Mouse (Mus musculus) lung, adult 2 months (tissue): ENCODE data around the gene Zdhhc19. TPM values are rescaled to one million over a fixed set of nuclear protein-coding genes. Genes with fewer than 3 reads are reported as not detected.

Experiments used
- DNase-seq: peaks from one replicate; pipeline ENCODE4 v3.0.0; 2022
- H3K4me1 ChIP-seq: fragments of 200-500 bp; 2 replicates; pipeline ENCODE4 v1.6.1; 2011; ENCODE audit warnings: low read length; ENCODE audit not compliant: control insufficient read depth, insufficient read depth
- H3K4me3 ChIP-seq: fragments of 200-500 bp; replicated peaks from 2 replicates; pipeline ENCODE3; 2011; ENCODE audit warnings: low read depth, mild to moderate bottlenecking, control low read depth, low read length; ENCODE audit errors: extremely low read depth
- CTCF ChIP-seq: fragments of 200-500 bp; IDR thresholded peaks from 2 replicates; pipeline ENCODE4 v1.5.1; 2011; ENCODE audit warnings: mild to moderate bottlenecking, low read length, control low read depth; ENCODE audit not compliant: insufficient read depth
- POLR2A ChIP-seq: fragments of 200-500 bp; IDR thresholded peaks from 2 replicates; pipeline ENCODE4 v1.6.1; 2011; ENCODE audit warnings: low read depth, mild to moderate bottlenecking, control low read depth, low read length, borderline replicate concordance; ENCODE audit errors: extremely low read depth
- WGBS: fragments of 180-500 bp; shearing (Covaris S2); methylation state at CpG from one replicate; pipeline ENCODE4 v1.1.7; 2018; 5-methylcytosine and 5-hydroxymethylcytosine counted together
- polyA plus RNA-seq: library from polyadenylated mRNA; depleted of rRNA; stranded (reverse); fragments of >200 nt; gene quantifications from 2 replicates; pipeline ENCODE4 v1.2.3, GENCODE M21; 2012; rRNA removed

Zdhhc19 gene
- polyA plus RNA-seq, 1 experiment = not detected

DNA sequence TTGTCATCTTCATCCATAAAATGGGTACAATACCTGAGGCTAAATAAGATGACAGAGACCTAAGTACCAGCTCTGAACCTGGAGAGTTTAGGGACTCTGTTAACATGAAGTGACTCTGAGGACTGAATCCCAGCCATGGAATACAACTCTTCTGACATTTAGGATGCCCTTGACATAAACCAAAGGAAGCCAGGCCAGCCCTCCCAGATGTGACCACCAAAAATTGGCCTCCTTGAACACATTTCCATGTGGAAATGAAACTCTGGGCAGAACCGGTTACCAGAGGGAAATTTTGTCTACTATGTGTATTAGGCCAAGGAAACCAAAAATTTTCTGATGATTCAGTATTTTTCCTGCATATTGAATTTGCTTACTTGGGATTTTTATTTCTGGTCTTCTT lies 103.1 kb downstream of the Zdhhc19 start:
- Histone ChIP-seq H3K4me1 (no peaks in the 10 kb centered on the region), H3K4me3 (no peak overlapping the region)
- no peak for DNase-seq
- TF ChIP-seq CTCF (no peak), POLR2A (no peak)
- 91% methylated on average over 1 of the region's 1 CpGs for WGBS

DNA sequence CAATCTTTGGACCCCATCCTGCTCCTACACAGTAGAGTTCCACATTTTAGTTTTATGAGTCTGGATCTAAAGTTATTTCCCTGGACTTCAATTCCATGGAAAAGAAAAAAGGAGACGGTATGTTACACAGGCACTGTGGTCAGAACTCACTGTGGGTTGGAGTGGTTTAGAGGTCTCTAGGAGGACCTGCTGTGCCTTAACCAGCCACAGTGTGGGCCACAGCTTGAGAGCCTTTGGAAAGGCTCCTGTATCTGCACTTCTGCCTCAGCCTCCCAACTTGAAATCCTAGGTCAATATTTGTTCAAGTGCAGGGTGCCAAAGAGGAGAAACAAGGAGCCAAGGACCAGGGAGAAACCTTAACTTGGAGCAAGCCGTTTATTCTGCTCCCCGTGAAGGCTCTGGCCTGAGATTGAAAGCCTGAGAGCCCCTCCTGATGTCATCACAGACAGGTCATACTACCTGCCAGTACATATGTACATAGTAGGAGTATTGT lies 106.2 kb downstream of the Zdhhc19 start:
- Histone ChIP-seq H3K4me3 (no peak overlapping the region), H3K4me1 (no peaks in the 10 kb centered on the region)
- no peak for TF ChIP-seq POLR2A
- no peak for TF ChIP-seq CTCF
- no peak for DNase-seq
- 59% methylated on average over 3 of the region's 3 CpGs for WGBS

DNA sequence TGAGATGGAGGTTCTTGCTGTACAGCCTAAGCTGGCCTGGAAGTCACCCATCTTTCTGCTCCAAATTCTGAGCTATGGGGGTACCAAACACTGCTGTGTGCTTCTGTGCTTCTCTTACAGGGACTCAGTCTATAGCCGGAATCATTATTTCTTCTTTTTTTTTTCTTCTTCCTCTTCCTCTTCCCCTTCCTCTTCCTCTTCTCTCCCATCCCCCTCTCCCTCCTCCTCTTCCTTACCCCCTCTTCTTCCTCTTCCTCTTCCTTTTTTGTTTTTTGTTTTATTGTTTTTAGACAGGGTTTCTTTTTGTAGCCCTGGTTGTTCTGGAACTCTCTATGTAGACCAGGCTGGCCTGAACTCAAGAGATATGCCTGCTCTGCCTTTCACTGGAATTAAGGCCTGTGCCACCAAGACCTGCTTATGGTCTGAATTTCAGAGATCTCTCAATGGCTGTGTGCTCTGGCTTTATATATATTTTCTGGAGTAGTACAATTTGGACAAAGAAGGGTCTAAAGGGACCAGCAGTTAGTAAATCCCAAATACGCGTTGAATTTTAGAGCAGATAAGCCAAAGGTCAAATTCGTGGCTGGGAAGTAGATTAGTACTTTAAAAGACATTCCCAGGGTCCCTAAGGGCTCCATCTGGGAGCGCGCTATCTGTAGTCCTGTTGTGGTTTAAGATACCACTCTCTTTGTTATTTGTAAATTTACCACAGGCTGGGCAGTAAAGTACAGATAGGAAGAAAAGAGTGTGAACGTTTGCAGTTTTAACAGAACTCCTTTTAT lies 111.7 kb downstream of the Zdhhc19 start:
- 62% methylated on average over 7 of the region's 7 CpGs for WGBS
- Histone ChIP-seq H3K4me3 (no peak overlapping the region), H3K4me1 (no peaks in the 10 kb centered on the region)
- TF ChIP-seq POLR2A (no peak), CTCF (no peak)
- no peak for DNase-seq

DNA sequence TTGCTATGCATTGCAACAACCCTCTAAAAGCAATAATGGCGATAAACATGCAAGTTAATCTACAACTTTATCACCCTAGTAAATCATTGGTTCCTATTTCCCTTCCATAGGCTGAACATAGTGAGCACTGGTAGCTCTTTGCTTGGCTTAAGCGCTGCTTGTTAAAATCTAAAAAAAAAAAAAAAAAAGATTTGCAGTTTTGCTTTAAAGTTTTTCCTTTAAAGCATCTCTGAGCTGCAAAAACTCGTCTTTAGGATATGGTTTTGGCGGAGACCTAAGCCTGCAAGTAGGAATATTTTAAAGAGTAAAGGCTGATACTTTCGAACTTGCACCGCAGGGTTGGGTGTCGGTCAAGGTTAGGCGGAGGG lies 112.3 kb downstream of the Zdhhc19 start:
- Histone ChIP-seq H3K4me3 (peak overlapping the region; percentile 94), H3K4me1 (no peaks in the 10 kb centered on the region)
- TF ChIP-seq POLR2A (no peak), CTCF (no peak)
- no peak for DNase-seq
- WGBS = 11% methylated on average over 8 of the region's 8 CpGs

DNA sequence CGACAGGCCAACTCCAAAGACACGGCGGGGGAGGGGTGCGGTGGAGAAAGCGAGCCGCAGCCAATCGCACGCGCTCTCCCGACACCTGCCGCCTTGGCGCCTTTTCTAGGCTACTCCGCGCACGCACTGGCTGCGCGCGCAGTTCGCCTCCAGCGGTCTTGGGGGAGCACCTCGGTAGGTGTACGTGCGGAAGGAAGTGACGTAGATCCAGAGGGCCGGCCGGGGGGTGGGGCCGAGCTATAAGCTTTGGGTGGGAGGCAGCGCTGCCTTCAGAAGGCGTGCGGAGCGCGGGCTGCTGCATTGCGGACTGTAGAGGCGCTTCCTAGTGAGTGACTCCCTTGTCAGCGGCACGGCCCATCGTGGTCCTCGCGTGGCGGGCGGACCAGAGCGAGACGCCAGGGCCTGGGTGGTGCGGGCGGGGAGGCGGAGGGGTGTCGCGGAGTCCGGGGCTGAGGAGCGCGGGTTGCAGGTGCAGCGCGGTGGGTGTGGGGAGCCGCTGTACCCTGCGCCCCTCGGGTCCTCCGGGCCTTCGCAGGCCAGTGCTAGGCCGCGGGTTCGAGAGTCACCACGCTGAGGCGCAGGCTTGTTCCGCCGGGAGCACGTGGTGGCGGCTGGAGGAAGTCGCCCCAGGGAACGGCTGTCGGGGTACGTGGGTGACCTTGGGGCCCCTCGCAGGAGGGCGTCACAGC lies 112.8 kb downstream of the Zdhhc19 start, which contains the start of gene Tfrc:
TSS of gene Tfrc (plus strand) at position 209 of the 689 bp plus-strand sequence.
- TF ChIP-seq POLR2A = peak; percentile 98
- TF ChIP-seq CTCF = no peak
- Histone ChIP-seq H3K4me3 (peak within 1 kb of the TSS; percentile 94), H3K4me1 (no peaks in the 10 kb centered on the region)
- WGBS = under 1% methylated on average over 73 of the region's 73 CpGs
- DNase-seq = peak; percentile 93

DNA sequence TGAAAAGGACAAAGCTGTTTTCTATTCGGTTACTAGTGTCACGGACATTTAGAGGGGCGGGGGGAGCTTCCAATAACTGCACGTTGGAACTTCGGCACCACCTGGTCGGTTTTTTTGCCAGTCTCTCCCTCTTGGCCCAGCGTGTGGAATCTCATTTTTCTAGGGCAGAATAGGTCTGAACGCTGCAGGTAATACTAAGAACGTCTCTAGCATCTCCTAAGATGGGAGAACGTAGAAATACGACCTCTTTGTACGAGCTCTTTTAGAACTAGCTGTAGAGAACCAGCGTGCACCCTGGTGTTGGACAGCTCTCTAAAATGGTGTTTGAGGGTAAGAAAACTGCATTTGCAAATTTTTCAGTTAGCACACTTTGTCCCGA lies 113.3 kb downstream of the Zdhhc19 start:
- DNase-seq = no peak
- 3% methylated on average over 14 of the region's 14 CpGs for WGBS
- peak overlapping the region; percentile 94 for H3K4me3 ChIP-seq
- H3K4me1 ChIP-seq = no peaks in the 10 kb centered on the region
- TF ChIP-seq POLR2A (no peak), CTCF (no peak)

DNA sequence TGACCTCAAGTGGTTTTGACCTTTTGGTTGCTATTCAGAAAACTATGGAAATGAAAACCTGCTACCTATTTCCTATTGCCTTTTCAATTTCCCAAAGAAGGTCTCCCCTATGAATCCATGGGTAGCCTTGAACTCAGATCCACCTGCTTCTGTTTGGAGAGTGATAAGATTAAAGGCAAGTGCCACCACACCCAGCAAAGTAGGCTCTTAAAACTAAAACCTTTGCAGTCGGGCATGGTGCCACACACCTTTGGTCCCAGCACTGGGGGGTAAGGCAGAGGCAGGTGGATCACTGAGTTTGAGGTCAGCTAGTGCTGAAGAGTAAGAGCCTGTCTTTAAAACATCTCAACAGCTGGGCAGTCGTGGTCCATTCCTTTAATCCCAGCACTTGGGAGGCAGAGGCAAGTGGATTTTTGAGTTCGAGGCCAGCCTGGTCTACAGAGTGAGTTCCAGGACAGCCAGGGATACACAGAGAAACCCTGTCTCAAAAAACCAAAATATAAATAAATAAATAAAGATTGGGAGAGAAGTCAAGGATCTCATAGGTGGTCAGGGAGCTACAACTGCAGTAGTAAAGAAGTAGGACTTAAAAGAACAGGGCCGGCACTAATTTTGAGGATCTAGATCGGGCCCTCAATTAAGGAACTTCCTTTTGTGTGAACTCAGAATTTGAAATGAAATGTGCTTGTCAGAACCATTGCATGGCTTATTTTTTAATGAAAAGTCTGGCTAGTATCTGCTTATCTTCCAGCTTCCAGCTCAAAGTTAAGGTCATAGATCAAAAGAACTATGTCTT lies 114.6 kb downstream of the Zdhhc19 start:
- Histone ChIP-seq H3K4me3 (no peak overlapping the region), H3K4me1 (no peaks in the 10 kb centered on the region)
- 60% methylated on average over 5 of the region's 5 CpGs for WGBS
- no peak for DNase-seq
- TF ChIP-seq POLR2A (no peak), CTCF (no peak)

Other genes with a start within 250 kb of the Zdhhc19 start
- gene Fbxo45, start 249.1 kb upstream of the Zdhhc19 start, polyA plus RNA-seq = 3.7 and 5.2 TPM in 2 replicates
- gene Wdr53, start 249.0 kb upstream of the Zdhhc19 start, polyA plus RNA-seq = 2.6 and 5.5 TPM in 2 replicates
- gene Smco1, start 224.8 kb upstream of the Zdhhc19 start, polyA plus RNA-seq = 0.13 TPM in 1 of 2 replicates, not detected in the other
- 8.2 and 12.0 TPM in 2 replicates for gene Rnf168, start 218.8 kb upstream of the Zdhhc19 start, polyA plus RNA-seq
- gene Ubxn7, start 164.0 kb upstream of the Zdhhc19 start, polyA plus RNA-seq = 16.8 and 22.2 TPM in 2 replicates
- gene Tm4sf19, start 95.8 kb upstream of the Zdhhc19 start, polyA plus RNA-seq = 0.29 TPM in 1 of 2 replicates, not detected in the other
- gene Tctex1d2, start 76.6 kb upstream of the Zdhhc19 start, polyA plus RNA-seq = 3.3 and 5.5 TPM in 2 replicates
- 37.0 and 55.2 TPM in 2 replicates for gene Pcyt1a, start 65.3 kb upstream of the Zdhhc19 start, polyA plus RNA-seq
- 0.11 and 0.17 TPM in 2 replicates for gene Slc51a, start 8.4 kb upstream of the Zdhhc19 start, polyA plus RNA-seq
- gene Tfrc, start 112.7 kb downstream of the Zdhhc19 start, polyA plus RNA-seq = 7.5 and 12.8 TPM in 2 replicates
- 107 and 119 TPM in 2 replicates for gene Tnk2, start 147.6 kb downstream of the Zdhhc19 start, polyA plus RNA-seq
- 17.3 and 18.9 TPM in 2 replicates for gene Muc4, start 239.6 kb downstream of the Zdhhc19 start, polyA plus RNA-seq